Mouse (Mus musculus) inflammation-experienced regulatory T-cells, adult 6 months (primary cell): ENCODE measurements around the gene Olfr417. TPM values are rescaled to one million over a fixed set of nuclear protein-coding genes. Genes with fewer than 3 reads are reported as not detected.
"Not testable (repeated sequence)": the region's sequence is repeated elsewhere in the genome, so short reads cannot be mapped to it uniquely, and the experiment has no call there.

Source experiments
- ATAC-seq: one replicate; pipeline ENCODE4 v1.8.0; 2017
- polyA plus RNA-seq, 3 experiments: library from polyadenylated mRNA; unstranded; fragments of 100-300 nt; shearing (Covaris generic); gene quantifications; one replicate each; pipeline ENCODE4 v1.2.1; 2017

The Olfr417 gene
- polyA plus RNA-seq = not detected

DNA sequence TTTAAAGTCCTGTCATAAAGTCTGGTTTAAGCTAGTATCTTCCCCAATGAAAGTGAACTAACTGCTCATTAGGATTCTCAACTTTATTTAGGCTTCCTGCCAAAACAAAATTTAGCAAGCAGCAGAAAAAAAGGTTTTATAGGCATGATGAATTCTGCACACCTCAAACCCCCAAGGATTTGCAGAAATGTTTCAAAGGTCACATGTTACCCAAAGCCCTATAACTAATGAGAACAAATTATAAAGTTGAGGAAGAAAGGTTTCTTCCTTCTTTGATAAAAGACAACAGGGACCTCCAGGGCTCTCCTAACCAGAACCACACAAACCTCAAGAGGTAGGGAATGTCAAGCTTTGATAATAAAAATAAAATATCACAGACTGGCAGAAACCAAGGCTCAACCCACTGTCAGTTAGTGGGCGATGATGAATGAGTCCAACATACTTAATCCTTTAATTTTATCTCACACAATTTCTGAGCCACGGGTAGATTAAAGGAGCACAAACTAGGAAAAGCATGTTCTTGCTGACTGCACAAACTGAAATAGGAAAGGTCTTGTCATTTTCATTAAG lies at the start of gene Olfr417:
Gene Olfr417, plus strand, starts transcription at position 241 of the 570 bp plus-strand sequence.
- ATAC-seq = no peak

- no peak for ATAC-seq
Measured at GRCm38 (mm10) chr1:174317308-174317707, 47.6 kb upstream of the Olfr417 start.

GRCm38 (mm10) chr1:174330218-174330617 lies 34.7 kb upstream of the Olfr417 start, which contains the start of gene Mptx1:
TSS of gene Mptx1 (plus strand) at chr1:174330518.
- ATAC-seq = no peak

DNA sequence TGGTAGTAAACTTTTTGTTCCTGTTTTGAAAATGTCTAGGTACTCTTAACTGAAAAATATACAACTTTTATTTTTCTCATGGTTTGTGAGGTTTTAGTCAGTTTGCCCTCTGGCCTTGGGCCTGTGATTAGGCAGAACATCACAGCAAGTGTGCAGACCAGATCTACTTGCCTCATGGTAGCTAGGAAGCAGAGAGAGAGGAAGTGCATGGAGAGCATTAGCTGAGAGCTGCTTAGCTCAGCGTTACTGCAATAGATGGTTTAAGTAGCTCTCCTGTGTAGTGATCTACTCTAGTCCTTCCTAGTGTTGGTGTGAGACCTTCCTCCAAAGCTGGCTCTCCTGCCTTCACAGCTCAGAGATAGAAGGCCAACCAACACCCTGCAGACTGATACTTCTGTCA lies 11.3 kb upstream of the Olfr417 start:
- ATAC-seq = not testable (repeated sequence)

GRCm38 (mm10) chr1:174354640-174355039 lies 10.3 kb upstream of the Olfr417 start:
- ATAC-seq = no peak

DNA sequence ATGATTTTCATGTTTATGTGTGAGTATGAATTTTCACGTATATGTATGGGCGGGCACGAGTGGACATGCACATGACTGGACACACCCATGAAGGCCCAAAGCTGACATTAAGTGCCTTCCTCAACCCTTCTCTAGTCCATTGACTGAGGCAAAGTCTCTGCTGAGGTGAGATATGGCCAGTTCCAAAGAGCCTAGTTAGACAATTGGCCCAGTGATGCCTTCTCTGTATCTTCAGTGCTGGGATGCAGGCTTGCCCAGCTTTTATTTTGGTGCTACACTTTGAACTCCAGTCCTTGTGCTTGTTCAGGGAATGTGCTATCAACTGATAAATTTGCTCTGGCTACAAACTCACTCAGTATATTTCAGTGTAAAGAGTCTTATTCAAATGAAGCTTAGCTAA lies 8.9 kb downstream of the Olfr417 start:
- ATAC-seq = no peak

DNA sequence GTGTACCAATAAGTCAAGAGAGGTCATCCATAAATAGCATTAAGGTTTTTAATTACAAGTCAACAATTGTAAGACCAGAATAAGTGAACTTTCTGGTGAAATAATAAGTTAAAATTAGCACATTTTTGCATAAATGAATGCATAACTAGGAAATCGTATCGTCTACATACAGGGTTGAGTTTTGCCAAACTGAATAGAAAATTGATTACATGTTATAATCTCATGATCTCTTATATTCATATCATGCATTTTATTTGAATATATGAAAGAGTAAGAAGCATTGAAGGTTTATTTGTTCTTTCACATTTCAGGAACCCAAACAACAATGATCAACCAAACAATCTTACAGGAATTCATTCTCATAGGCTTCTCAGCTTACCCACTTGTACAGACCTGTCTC lies 25.8 kb downstream of the Olfr417 start, which contains the start of gene Olfr248:
Gene Olfr248, plus strand, starts transcription at position 301 of the 400 bp plus-strand sequence.
- ATAC-seq = no peak

DNA sequence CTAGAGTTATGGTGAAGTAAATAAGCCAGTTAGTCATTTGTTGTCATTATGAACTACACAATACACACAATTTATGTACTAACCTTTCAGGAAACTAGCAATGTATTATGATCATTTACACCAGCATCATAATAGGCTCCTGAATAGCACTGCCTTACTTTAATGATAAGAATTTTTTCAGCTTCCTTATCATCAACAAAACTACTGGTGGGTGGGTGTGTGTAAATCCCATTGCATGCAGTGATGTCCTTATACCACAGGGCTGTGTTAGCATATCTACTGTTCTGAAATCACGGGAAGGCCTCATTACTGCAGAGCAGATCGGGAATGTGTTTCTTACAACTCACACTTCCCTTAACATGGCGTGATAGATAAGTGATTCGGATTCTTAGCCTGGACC lies 58.0 kb downstream of the Olfr417 start:
- ATAC-seq = no peak

DNA sequence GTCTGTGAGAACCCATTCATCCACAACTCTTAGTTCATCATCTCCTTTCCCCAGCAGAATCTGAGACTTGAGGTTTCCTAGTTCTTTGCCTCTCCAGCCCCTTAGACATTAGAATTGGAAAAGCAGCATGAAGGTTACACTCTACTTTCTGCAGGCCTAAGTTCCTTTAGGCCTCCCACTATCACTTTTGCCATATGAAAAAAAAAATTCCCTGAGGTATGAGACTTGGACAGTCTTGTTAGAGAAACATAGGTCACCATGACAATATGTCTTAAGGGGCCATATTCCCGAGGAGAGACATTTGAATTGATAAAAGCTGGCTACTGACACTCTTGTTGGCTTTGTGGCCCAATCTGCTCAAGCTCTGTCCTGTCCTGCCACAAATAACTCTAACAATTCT lies 58.8 kb downstream of the Olfr417 start, which contains the start of gene Olfr414:
Gene Olfr414, plus strand, starts transcription at position 301 of the 400 bp plus-strand sequence.
- no peak for ATAC-seq

Other genes starting within 250 kb of the Olfr417 start
- not detected for gene Olfr231, start 244.0 kb upstream of the Olfr417 start, polyA plus RNA-seq
- gene Olfr424, start 233.6 kb upstream of the Olfr417 start, polyA plus RNA-seq = not detected
- gene Olfr420, start 209.5 kb upstream of the Olfr417 start, polyA plus RNA-seq = not detected
- under 1 TPM in 1 of 3 experiments, not detected in 2; 0.04 TPM for gene Spta1, start 192.3 kb upstream of the Olfr417 start, polyA plus RNA-seq
- not detected for gene Olfr419, start 113.1 kb upstream of the Olfr417 start, polyA plus RNA-seq
- gene Mptx1, start 34.6 kb upstream of the Olfr417 start, polyA plus RNA-seq = not detected
- not detected for gene Olfr248, start 25.9 kb downstream of the Olfr417 start, polyA plus RNA-seq
- not detected for gene Olfr414, start 58.9 kb downstream of the Olfr417 start, polyA plus RNA-seq
- gene Olfr220, start 77.0 kb downstream of the Olfr417 start, polyA plus RNA-seq = not detected
- not detected for gene Fmn2, start 136.7 kb downstream of the Olfr417 start, polyA plus RNA-seq